Mouse (Mus musculus): ENCODE results near the gene Srsf7.

GRCm38 (mm10) chr17:80174699-80175385 lies 32.3 kb downstream of the Srsf7 start:
- TF ChIP-seq POLR2A (IDR thresholded peaks at IDR 0.05; ENCODE audit: low read depth, low read length): no peak
- no peak for TF ChIP-seq CTCF (IDR thresholded peaks at IDR 0.05; ENCODE audit: extremely low read depth, insufficient read length, insufficient replicate concordance, low read depth, low read length)
